In genomic region chr7:34221594-34222250, GRCm38 (mm10) we compare ENCODE assay signal across 34 mouse cellular contexts. TPM values are rescaled to one million over a fixed set of nuclear protein-coding genes. Genes with fewer than 3 reads are reported as not detected.
DNase-seq lines count a peak whose midpoint lies in the region; ATAC-seq and TF ChIP-seq lines count a peak whose summit lies in the region.
"Had no signal": no experiment of that assay in that cellular context is flagged by ENCODE, and none has a peak within 500 bp of the region (broad histone marks: within the 10 kb centered on the region; RNA-seq: fewer than 3 reads in every experiment).

No protein-coding gene starts in this region.

- no peaks in the 10 kb centered on the region for H3K27me3 ChIP-seq in lung, postnatal 0 days (replicated peaks; ENCODE audit: insufficient read depth, low read length)
- H3K27me3 ChIP-seq in G1E (ENCODE audit: insufficient read depth, low read length): no peaks in the 10 kb centered on the region
- H3K27me3 ChIP-seq: hindbrain, embryonic 12.5 days; hindbrain, embryonic 15.5 days had no signal

- WGBS in lung, postnatal 0 days: 78% methylated on average over 9 of the region's 9 CpGs

- no peaks in the 10 kb centered on the region for H3K9me3 ChIP-seq in lung, postnatal 0 days (ENCODE audit: low read length)
- no peaks in the 10 kb centered on the region for H3K9me3 ChIP-seq in G1E (replicated peaks)
- H3K9me3 ChIP-seq: hindbrain, embryonic 12.5 days; hindbrain, embryonic 15.5 days had no signal

- no peaks in the 10 kb centered on the region for H3K4me1 ChIP-seq in lung, postnatal 0 days (ENCODE audit: insufficient read depth, low read depth, low read length)
- peaks cover 67% of the 10 kb centered on the region for H3K4me1 ChIP-seq in G1E (ENCODE audit: insufficient read depth, low read depth, low read length)
- H3K4me1 ChIP-seq: hindbrain, embryonic 12.5 days had no signal

- no peak; the same call in 1 of the 2 replicates for ATAC-seq in lung, postnatal 0 days
- ATAC-seq in G1E (ENCODE audit: extremely low read depth, insufficient number of reproducible peaks, low FRiP score, poor library complexity, severe bottlenecking): no peak
- peak; percentile 89 for ATAC-seq in megakaryocyte, adult 5-6 weeks (ENCODE audit: poor library complexity, severe bottlenecking)
- ATAC-seq: activated CD4-positive, CD25-positive, alpha-beta regulatory T cell, adult 4 months; CD4-positive, CD25-positive, alpha-beta regulatory T cell, adult 4 months; forebrain, embryonic 14.5 days; forebrain, postnatal 0 days had no signal

- no peak overlapping the region for H3K4me3 ChIP-seq in lung, postnatal 0 days (ENCODE audit: low read depth, low read length)
- H3K4me3 ChIP-seq in G1E (ENCODE audit: low read depth, low read length): peak overlapping the region; percentile 14; the same call in 1 of the 2 replicates
- H3K4me3 ChIP-seq: hindbrain, embryonic 12.5 days; hindbrain, embryonic 15.5 days had no signal

- no peak overlapping the region for H3K4me2 ChIP-seq in lung, postnatal 0 days (replicated peaks; ENCODE audit: low read depth, low read length)
- H3K4me2 ChIP-seq: heart, embryonic 11.5 days; hindbrain, embryonic 12.5 days; hindbrain, embryonic 15.5 days had no signal

- no peak for TF ChIP-seq CTCF in lung, postnatal 0 days (IDR thresholded peaks at IDR 0.05)
- no peak for TF ChIP-seq CTCF in G1E (IDR thresholded peaks at IDR 0.05; ENCODE audit: low read depth, low read length)

- peak; percentile 39 to 63 for DNase-seq in cerebellum, postnatal 14 days
- no peak for DNase-seq in cerebellum, postnatal 4 days (ENCODE audit: low spot score in 2 of 2)
- peak; percentile 33 for DNase-seq in lung, postnatal 0 days (ENCODE audit: low spot score)
- no peak for DNase-seq in lung, postnatal 36 days
- DNase-seq in G1E (ENCODE audit: low spot score): no peak
- no peak for DNase-seq in left cerebral cortex, adult 8-10 months (ENCODE audit: low spot score in 2 of 2)
- no peak for DNase-seq in embryo, embryonic 11 days
- DNase-seq: adrenal gland, postnatal 10 days; adrenal gland, postnatal 36 days; cerebellum, adult 11 months; cerebellum, adult 8-10 months; cerebellum, postnatal 25 days; forebrain, postnatal 0 days; gastrocnemius, postnatal 10 days; gastrocnemius, postnatal 36 days; heart, adult 11 months; kidney, adult 11 months had no signal

- TF ChIP-seq EP300 in lung, postnatal 0 days (IDR thresholded peaks at IDR 0.05): no peak

- H3K36me3 ChIP-seq in lung, postnatal 0 days (ENCODE audit: insufficient read depth, low read length): peaks cover 25% of the 10 kb centered on the region
- peaks cover 100% of the 10 kb centered on the region for H3K36me3 ChIP-seq in G1E (replicated peaks)

- H3K27ac ChIP-seq in lung, postnatal 0 days (ENCODE audit: low read length): no peak overlapping the region
- H3K27ac ChIP-seq: hindbrain, embryonic 12.5 days; hindbrain, embryonic 15.5 days had no signal

- no peak overlapping the region for H3K9ac ChIP-seq in lung, postnatal 0 days (replicated peaks; ENCODE audit: low read depth)
- H3K9ac ChIP-seq: forebrain, postnatal 0 days; hindbrain, embryonic 12.5 days; hindbrain, embryonic 15.5 days had no signal

RNA-seq across cellular contexts. Expression of gene Gpi1, which starts 8.4 kb away (rescaled TPM):
- 122 and 123 TPM in 2 replicates for polyA plus RNA-seq in lung, postnatal 0 days (2015; fragmentation: Nextera tagmentation; extraction: Ambion mirVana)
- total RNA-seq in G1E (2014; fragmentation: Nextera tagmentation): 522 and 617 TPM in 2 replicates
- 590 and 664 TPM in 2 replicates for total RNA-seq in G1E (2017)
- polyA plus RNA-seq in G1E (2012): 3,102 and 4,494 TPM in 2 replicates
- total RNA-seq in megakaryocyte, adult 5-6 weeks (2015): 345 and 348 TPM in 2 replicates
- 393 and 429 TPM in 2 replicates for total RNA-seq in megakaryocyte, adult 5-6 weeks (2017)
- 100 to 1,000 TPM; 683 to 742 (median 696) TPM for total RNA-seq in left cerebral cortex, adult 8-10 months (2022)

RNA-seq across cellular contexts. Expression of gene Pdcd2l, which starts 25.3 kb away (rescaled TPM):
- polyA plus RNA-seq in lung, postnatal 0 days (2015; fragmentation: Nextera tagmentation; extraction: Ambion mirVana): 34.0 and 37.9 TPM in 2 replicates
- 36.6 and 38.6 TPM in 2 replicates for total RNA-seq in G1E (2014; fragmentation: Nextera tagmentation)
- total RNA-seq in G1E (2017): 48.3 and 49.8 TPM in 2 replicates
- 6.9 and 8.0 TPM in 2 replicates for polyA plus RNA-seq in G1E (2012)
- 26.1 and 30.6 TPM in 2 replicates for total RNA-seq in megakaryocyte, adult 5-6 weeks (2015)
- total RNA-seq in megakaryocyte, adult 5-6 weeks (2017): 33.9 and 37.0 TPM in 2 replicates
- total RNA-seq in left cerebral cortex, adult 8-10 months (2022): 10 to 100 TPM; 22.3 to 25.5 (median 24.2) TPM

RNA-seq across cellular contexts. Expression of gene Gm6096, which starts 29.1 kb away (rescaled TPM):
- not detected in 2 replicates for polyA plus RNA-seq in lung, postnatal 0 days (2015; fragmentation: Nextera tagmentation; extraction: Ambion mirVana)
- not detected in 2 replicates for total RNA-seq in G1E (2014; fragmentation: Nextera tagmentation)
- total RNA-seq in G1E (2017): not detected in 2 replicates
- not detected in 2 replicates for polyA plus RNA-seq in G1E (2012)
- total RNA-seq in megakaryocyte, adult 5-6 weeks (2015): not detected in 2 replicates
- total RNA-seq in megakaryocyte, adult 5-6 weeks (2017): not detected in 2 replicates
- not detected for total RNA-seq in left cerebral cortex, adult 8-10 months (2022)
- total RNA-seq: adrenal gland, adult 18-20 months; adrenal gland, postnatal 10 days; adrenal gland, postnatal 36 days; forebrain, postnatal 0 days; gastrocnemius, postnatal 10 days; gastrocnemius, postnatal 36 days; heart, adult 8-10 months; heart, postnatal 25 days; hematopoietic stem cell, adult 5-6 weeks had no signal
- polyA plus RNA-seq: activated CD4-positive, CD25-positive, alpha-beta regulatory T cell, adult 4 months; cortical plate, adult 2 months; embryonic facial prominence, embryonic 11.5 days; embryonic facial prominence, embryonic 14.5 days; forebrain, embryonic 14.5 days; forebrain, postnatal 0 days; frontal cortex, adult 2 months; heart, postnatal 0 days; hindbrain, embryonic 12.5 days; hindbrain, embryonic 15.5 days; intestine, embryonic 14.5 days had no signal

RNA-seq across cellular contexts. Expression of gene Uba2, which starts 52.3 kb away (rescaled TPM):
- polyA plus RNA-seq in lung, postnatal 0 days (2015; fragmentation: Nextera tagmentation; extraction: Ambion mirVana): 82.8 and 91.2 TPM in 2 replicates
- 251 and 253 TPM in 2 replicates for total RNA-seq in G1E (2014; fragmentation: Nextera tagmentation)
- total RNA-seq in G1E (2017): 334 TPM in 2 replicates
- polyA plus RNA-seq in G1E (2012): 57.5 and 69.1 TPM in 2 replicates
- 111 and 115 TPM in 2 replicates for total RNA-seq in megakaryocyte, adult 5-6 weeks (2015)
- total RNA-seq in megakaryocyte, adult 5-6 weeks (2017): 121 and 126 TPM in 2 replicates
- total RNA-seq in left cerebral cortex, adult 8-10 months (2022): 10 to 100 TPM; 87.0 to 89.6 (median 87.7) TPM

Comparison
In these comparisons a context has a peak if more than half of its experiments do, and no peak if none do; other contexts are left out.
1. DNase-seq: peak in cerebellum, postnatal 14 days (2 of 2) and lung, postnatal 0 days (single experiment); none in cerebellum, postnatal 4 days (0 of 2), lung, postnatal 36 days (single experiment), G1E (single experiment), left cerebral cortex, adult 8-10 months (0 of 2) and embryo, embryonic 11 days (single experiment).